Mouse (Mus musculus) left cerebral cortex, postnatal 14 days (tissue): ENCODE data around the gene Psmd12. TPM values are rescaled to one million over a fixed set of nuclear protein-coding genes. Genes with fewer than 3 reads are reported as not detected.

ENCODE experiments used
- DNase-seq, 2 experiments: peaks; one replicate each; pipeline ENCODE4 v3.0.0; 2021 to 2022; ENCODE audit warnings: low spot score in 2 of 2, mixed read lengths in 1 of 2
- intact Hi-C: fragments of 180-260 bp; cut with DNase I; formaldehyde crosslinking; loops from one replicate; pipeline ENCODE4 v1.15.1; 2025
- total RNA-seq, 2 experiments: library from RNA; stranded (reverse); gene quantifications; 2 replicates each; pipeline ENCODE4 v1.2.3; 2021

Psmd12 gene
- total RNA-seq, 2 experiments from 2014 or later: 71.8 to 73.6 TPM

DNA sequence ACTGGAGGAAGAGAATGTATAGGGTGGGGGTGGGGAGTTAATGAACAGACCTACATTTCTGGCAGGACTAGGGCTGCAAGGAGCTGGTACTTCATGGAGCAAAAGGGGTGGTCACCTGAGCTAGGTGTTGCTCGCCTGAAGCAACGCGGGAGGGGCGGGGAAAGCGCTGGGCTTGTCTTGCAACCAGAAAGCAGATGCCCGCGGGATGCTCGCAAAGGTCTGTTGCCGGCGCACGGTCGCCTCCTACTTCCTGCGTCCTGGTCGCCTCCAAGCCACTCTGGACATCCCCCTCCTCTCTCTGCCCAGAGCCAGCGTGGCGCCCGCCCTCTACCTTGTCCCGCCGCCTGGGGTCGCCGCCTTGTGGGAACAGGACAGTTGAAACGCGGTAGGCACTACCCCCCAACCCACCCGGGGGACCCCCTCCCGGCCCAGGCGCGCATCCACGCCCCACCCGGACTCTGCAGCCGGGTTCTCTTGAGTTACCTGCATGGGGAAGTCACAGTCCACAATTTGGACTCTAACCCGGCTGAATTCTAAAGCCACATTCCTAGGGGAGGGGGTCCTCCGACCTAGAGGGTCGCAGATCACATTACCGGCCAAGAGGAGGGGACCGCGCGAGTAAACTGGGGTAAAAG, 67.5 kb downstream of the Psmd12 start:
- intact Hi-C loops: no loop called here
- no peak for DNase-seq

DNA sequence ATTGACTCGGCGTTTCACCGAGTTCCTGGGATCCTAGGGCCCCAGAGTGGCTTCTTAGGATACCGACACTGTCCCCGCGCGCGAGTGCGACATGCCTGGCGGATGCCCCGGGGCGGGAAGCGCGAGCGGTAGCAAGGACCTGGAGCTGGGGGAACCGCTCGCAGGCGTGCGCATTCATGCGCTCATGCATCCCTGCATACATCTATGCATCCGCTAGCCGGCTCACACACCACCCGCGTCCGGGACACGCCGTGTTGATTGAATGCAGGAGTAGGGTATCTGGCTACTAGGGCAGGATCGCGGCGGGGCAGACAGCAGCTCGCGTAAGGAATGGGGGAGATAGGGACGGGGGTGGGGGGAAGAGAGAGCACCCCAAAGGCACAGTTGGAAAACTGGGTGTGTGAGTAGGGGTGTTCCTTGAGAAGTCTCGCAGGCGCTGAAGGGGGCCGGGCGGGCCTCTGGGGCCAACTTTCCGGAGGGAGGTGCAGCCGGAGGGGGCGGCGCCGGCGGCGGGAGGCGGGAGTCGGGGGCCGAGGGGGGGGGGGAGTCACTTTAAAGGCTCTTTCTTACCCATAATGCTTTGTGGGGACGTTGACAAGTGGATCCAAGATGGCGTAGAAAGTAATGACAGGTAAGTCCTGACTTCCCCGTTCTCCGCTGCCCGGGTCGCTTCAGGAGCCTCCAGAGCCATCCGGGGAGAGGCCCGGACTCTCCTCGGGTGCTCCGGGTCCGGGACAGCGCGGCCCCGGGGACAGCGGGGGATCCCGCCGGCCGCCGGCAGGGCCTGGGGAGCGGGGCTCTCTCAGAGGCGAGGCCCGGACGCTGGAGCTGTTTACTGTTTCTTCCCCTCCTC, 68.3 kb downstream of the Psmd12 start, which contains the start of gene Helz:
Gene Helz (plus strand): TSS at position 580 of the 853 bp plus-strand sequence.
- intact Hi-C loops: no loop called here
- peak; percentile 51 to 52 for DNase-seq

DNA sequence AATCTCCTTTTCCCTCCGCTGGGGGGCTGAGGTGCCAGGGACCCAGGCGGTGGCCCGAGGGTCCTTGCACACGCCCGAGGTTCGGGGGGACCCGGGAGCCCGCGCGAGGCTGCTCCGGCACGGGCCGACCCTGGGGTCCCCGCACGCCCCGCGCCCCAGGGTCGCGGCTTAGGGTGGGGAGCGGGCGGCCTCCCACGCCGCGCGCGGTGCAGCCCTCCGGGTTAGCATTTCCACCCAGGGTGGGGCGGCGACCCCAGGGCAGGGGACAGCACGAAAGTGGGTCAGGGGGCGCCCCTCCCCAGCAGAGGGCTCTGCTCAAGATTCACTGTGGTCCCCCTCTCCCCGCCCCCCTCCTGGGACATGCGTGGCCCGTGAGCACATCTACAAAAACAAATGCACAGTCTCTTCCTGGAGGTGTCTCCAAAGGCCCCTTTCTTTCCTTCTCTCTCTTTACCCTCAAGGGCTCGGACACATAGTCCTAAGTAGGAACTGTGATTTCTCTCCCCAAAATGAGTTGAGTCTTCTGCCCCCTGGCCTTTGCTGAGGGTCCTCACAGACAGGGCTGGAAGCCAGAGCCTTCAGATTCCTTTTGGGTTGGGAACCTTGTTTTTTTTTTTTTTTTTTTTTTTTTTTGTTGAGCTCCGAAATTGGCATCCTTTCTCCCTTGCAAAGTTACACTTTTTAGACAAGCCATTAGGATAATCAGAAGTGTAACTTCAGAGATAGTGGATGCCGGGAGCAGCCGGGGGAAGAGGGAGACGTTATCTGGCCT, 69.1 kb downstream of the Psmd12 start:
- DNase-seq: peak in 1 of 2 experiments; percentile 17
- intact Hi-C loops: no loop called here

Other genes with a start within 250 kb of the Psmd12 start
- gene Pitpnc1, start 8.8 kb upstream of the Psmd12 start, total RNA-seq: 10 to 100 TPM; 61.1 to 64.3 TPM
- 10 to 100 TPM; 40.7 to 43.6 TPM for gene Helz, start 68.4 kb downstream of the Psmd12 start, total RNA-seq
- gene Cacng1, start 237.0 kb downstream of the Psmd12 start, total RNA-seq: not detected